Mouse (Mus musculus): ENCODE results near the gene Akap11. TPM values are rescaled to one million over a fixed set of nuclear protein-coding genes. Genes with fewer than 3 reads are reported as not detected.

Gene Akap11
- total RNA-seq, 2 experiments from 2014 or later: 24.6 to 30.9 TPM

- ATAC-seq (ENCODE audit: poor library complexity, severe bottlenecking): no peak
Observed at GRCm38 (mm10) chr14:78528461-78529425, 7.9 kb downstream of the Akap11 start.

GRCm38 (mm10) chr14:78526907-78527306 lies 9.7 kb downstream of the Akap11 start:
- peak; percentile 65 for ATAC-seq (ENCODE audit: poor library complexity, severe bottlenecking)

- no peak for ATAC-seq (ENCODE audit: poor library complexity, severe bottlenecking)
Observed at GRCm38 (mm10) chr14:78526475-78526874, 10.1 kb downstream of the Akap11 start.

- ATAC-seq (ENCODE audit: poor library complexity, severe bottlenecking): peak; percentile 30; the same call in 1 of the 2 replicates
Observed at GRCm38 (mm10) chr14:78525611-78526457, 10.8 kb downstream of the Akap11 start.

- no peak for ATAC-seq (ENCODE audit: poor library complexity, severe bottlenecking)
Observed at GRCm38 (mm10) chr14:78525059-78525458, 11.5 kb downstream of the Akap11 start.

GRCm38 (mm10) chr14:78510713-78511112 lies 25.9 kb downstream of the Akap11 start:
- ATAC-seq (ENCODE audit: poor library complexity, severe bottlenecking): peak; percentile 30

- no peak for ATAC-seq (ENCODE audit: poor library complexity, severe bottlenecking)
Observed at GRCm38 (mm10) chr14:78509791-78510190, 26.8 kb downstream of the Akap11 start.

GRCm38 (mm10) chr14:78500578-78500977 lies 36.0 kb downstream of the Akap11 start:
- no peak for ATAC-seq (ENCODE audit: poor library complexity, severe bottlenecking)

- ATAC-seq (ENCODE audit: poor library complexity, severe bottlenecking): no peak
Observed at GRCm38 (mm10) chr14:78496691-78497090, 39.9 kb downstream of the Akap11 start.

GRCm38 (mm10) chr14:78495241-78495640 lies 41.4 kb downstream of the Akap11 start:
- ATAC-seq (ENCODE audit: poor library complexity, severe bottlenecking): 0 out of 2 replicates have a peak, but pooled peaks have one; percentile 24

- ATAC-seq (ENCODE audit: poor library complexity, severe bottlenecking): no peak
Observed at GRCm38 (mm10) chr14:78492602-78493001, 44.0 kb downstream of the Akap11 start.

GRCm38 (mm10) chr14:78491432-78491831 lies 45.2 kb downstream of the Akap11 start:
- no peak for ATAC-seq (ENCODE audit: poor library complexity, severe bottlenecking)

GRCm38 (mm10) chr14:78482385-78483231 lies 54.0 kb downstream of the Akap11 start:
- ATAC-seq (ENCODE audit: poor library complexity, severe bottlenecking): peak; percentile 86

GRCm38 (mm10) chr14:78474058-78474457 lies 62.5 kb downstream of the Akap11 start:
- ATAC-seq (ENCODE audit: poor library complexity, severe bottlenecking): no peak

GRCm38 (mm10) chr14:78470714-78471113 lies 65.9 kb downstream of the Akap11 start:
- ATAC-seq (ENCODE audit: poor library complexity, severe bottlenecking): no peak

GRCm38 (mm10) chr14:78468991-78469390 lies 67.6 kb downstream of the Akap11 start:
- no peak for ATAC-seq (ENCODE audit: poor library complexity, severe bottlenecking)

GRCm38 (mm10) chr14:78467994-78468393 lies 68.6 kb downstream of the Akap11 start:
- no peak for ATAC-seq (ENCODE audit: poor library complexity, severe bottlenecking)

GRCm38 (mm10) chr14:78464353-78464752 lies 72.3 kb downstream of the Akap11 start:
- no peak for ATAC-seq (ENCODE audit: poor library complexity, severe bottlenecking)

- ATAC-seq (ENCODE audit: poor library complexity, severe bottlenecking): peak; percentile 78
Observed at GRCm38 (mm10) chr14:78459121-78459520, 77.5 kb downstream of the Akap11 start.

- peak; percentile 8; the same call in 1 of the 2 replicates for ATAC-seq (ENCODE audit: poor library complexity, severe bottlenecking)
Observed at GRCm38 (mm10) chr14:78458705-78459104, 77.9 kb downstream of the Akap11 start.
